Comparison of ENCODE assay signal across 12 mouse cellular contexts in genomic region chr15:77891766-77892165, GRCm38 (mm10). TPM values are rescaled to one million over a fixed set of nuclear protein-coding genes. Genes with fewer than 3 reads are reported as not detected.
DNase-seq lines count a peak whose midpoint lies in the region; ATAC-seq and TF ChIP-seq lines count a peak whose summit lies in the region.
"Had no signal": no experiment of that assay in that cellular context is flagged by ENCODE, and none has a peak within 500 bp of the region (broad histone marks: within the 10 kb centered on the region; RNA-seq: fewer than 3 reads in every experiment).

No protein-coding gene starts in this region.

- no peak for TF ChIP-seq CTCF in lung, adult 2 months (IDR thresholded peaks at IDR 0.05; ENCODE audit: insufficient read depth, low read length)
- TF ChIP-seq CTCF in thymus, adult 2 months (IDR thresholded peaks at IDR 0.05; ENCODE audit: borderline replicate concordance, control insufficient read depth, extremely low read depth, insufficient read depth, low read length, poor library complexity): no peak

- no peak for TF ChIP-seq POLR2A in lung, adult 2 months (IDR thresholded peaks at IDR 0.05; ENCODE audit: borderline replicate concordance, extremely low read depth, low read depth, low read length)
- TF ChIP-seq POLR2A in thymus, adult 2 months (IDR thresholded peaks at IDR 0.05; ENCODE audit: control insufficient read depth, extremely low read depth, insufficient read depth, low read length, poor library complexity): no peak

- H3K4me2 ChIP-seq in hindbrain, embryonic 16.5 days (ENCODE audit: low read length): no peak overlapping the region
- H3K4me2 ChIP-seq: forebrain, embryonic 13.5 days; limb, embryonic 13.5 days had no signal

- ATAC-seq in neutrophil, adult 5-6 weeks (ENCODE audit: extremely low read depth, insufficient number of reproducible peaks, low FRiP score, poor library complexity, severe bottlenecking): peak; percentile 43; the same call in 1 of the 2 replicates
- no peak for ATAC-seq in hindbrain, embryonic 16.5 days
- ATAC-seq: forebrain, embryonic 13.5 days had no signal

- DNase-seq in adrenal gland, postnatal 14 days: peak; percentile 11
- DNase-seq in adrenal gland, postnatal 4 days (ENCODE audit: low spot score in 2 of 2): no peak
- peak; percentile 56 to 76 for DNase-seq in lung, adult 18-20 months
- no peak for DNase-seq in lung, adult 2 months
- peak; percentile 46 to 63 for DNase-seq in kidney, postnatal 4 days
- no peak for DNase-seq in thymus, adult 2 months
- DNase-seq: adrenal gland, adult 2 months; cerebellum, adult 11 months had no signal

- H3K36me3 ChIP-seq in hindbrain, embryonic 16.5 days (ENCODE audit: control insufficient read depth, insufficient read depth, low read length): no peaks in the 10 kb centered on the region
- H3K36me3 ChIP-seq in thymus, adult 2 months (ENCODE audit: control insufficient read depth, insufficient read depth, low read length): no peaks in the 10 kb centered on the region
- H3K36me3 ChIP-seq: limb, embryonic 13.5 days had no signal

- no peak overlapping the region for H3K27ac ChIP-seq in hindbrain, embryonic 16.5 days (ENCODE audit: low read depth, low read length)
- H3K27ac ChIP-seq in thymus, adult 2 months (ENCODE audit: control insufficient read depth, insufficient read depth, low read length): no peak overlapping the region
- H3K27ac ChIP-seq: forebrain, embryonic 13.5 days; limb, embryonic 13.5 days had no signal

- H3K27me3 ChIP-seq in hindbrain, embryonic 16.5 days (replicated peaks; ENCODE audit: control insufficient read depth, insufficient read depth, low read length): no peaks in the 10 kb centered on the region
- H3K27me3 ChIP-seq in thymus, adult 2 months (ENCODE audit: control insufficient read depth, insufficient read depth, low read length): no peaks in the 10 kb centered on the region
- H3K27me3 ChIP-seq: forebrain, embryonic 13.5 days; limb, embryonic 13.5 days had no signal

- H3K9me3 ChIP-seq in hindbrain, embryonic 16.5 days (ENCODE audit: control insufficient read depth, low read length): no peaks in the 10 kb centered on the region
- H3K9me3 ChIP-seq: forebrain, embryonic 13.5 days; limb, embryonic 13.5 days had no signal

- H3K9ac ChIP-seq in hindbrain, embryonic 16.5 days (ENCODE audit: low read depth, low read length): no peak overlapping the region
- H3K9ac ChIP-seq: forebrain, embryonic 13.5 days; limb, embryonic 13.5 days had no signal

- H3K4me1 ChIP-seq in lung, adult 2 months (ENCODE audit: control insufficient read depth, insufficient read depth, low read length): peaks cover 9% of the 10 kb centered on the region
- no peaks in the 10 kb centered on the region for H3K4me1 ChIP-seq in hindbrain, embryonic 16.5 days (ENCODE audit: control insufficient read depth, insufficient read depth, low read depth, low read length)
- H3K4me1 ChIP-seq in thymus, adult 2 months (replicated peaks; ENCODE audit: control insufficient read depth, insufficient read depth, low read length): peaks cover 7% of the 10 kb centered on the region
- H3K4me1 ChIP-seq: forebrain, embryonic 13.5 days; limb, embryonic 13.5 days had no signal

- 44% methylated on average over 8 of the region's 8 CpGs for WGBS in lung, adult 2 months
- WGBS in hindbrain, embryonic 16.5 days: 85% methylated on average over 8 of the region's 8 CpGs
- WGBS in thymus, adult 2 months: 92% methylated on average over 8 of the region's 8 CpGs

- H3K4me3 ChIP-seq in lung, adult 2 months (replicated peaks; ENCODE audit: extremely low read depth, low read depth, low read length): no peak overlapping the region
- no peak overlapping the region for H3K4me3 ChIP-seq in hindbrain, embryonic 16.5 days (ENCODE audit: low read length)
- no peak overlapping the region for H3K4me3 ChIP-seq in thymus, adult 2 months (ENCODE audit: control insufficient read depth, insufficient read depth, low read length)
- H3K4me3 ChIP-seq: forebrain, embryonic 13.5 days; limb, embryonic 13.5 days had no signal

RNA-seq across cellular contexts. Expression of gene Txn2, which starts 37.0 kb away (rescaled TPM):
- total RNA-seq in adrenal gland, postnatal 14 days (2021): 430 and 443 TPM in 2 replicates
- total RNA-seq in adrenal gland, postnatal 4 days (2021): 100 to 1,000 TPM; 271 to 275 TPM
- 138 and 165 TPM in 2 replicates for polyA plus RNA-seq in lung, adult 2 months (2012; rRNA removed)
- 22.2 and 25.7 TPM in 2 replicates for total RNA-seq in neutrophil, adult 5-6 weeks (2017)
- 215 and 216 TPM in 2 replicates for polyA plus RNA-seq in hindbrain, embryonic 16.5 days (2015; fragmentation: Nextera tagmentation; extraction: Ambion mirVana)
- 249 and 253 TPM in 2 replicates for polyA plus RNA-seq in thymus, adult 2 months (2012; rRNA removed)

RNA-seq across cellular contexts. Expression of gene Myh9, which starts 49.8 kb away (rescaled TPM):
- 280 and 301 TPM in 2 replicates for total RNA-seq in adrenal gland, postnatal 14 days (2021)
- 100 to 1,000 TPM; 251 to 311 TPM for total RNA-seq in adrenal gland, postnatal 4 days (2021)
- polyA plus RNA-seq in lung, adult 2 months (2012; rRNA removed): 133 and 162 TPM in 2 replicates
- 1,152 and 1,215 TPM in 2 replicates for total RNA-seq in neutrophil, adult 5-6 weeks (2017)
- polyA plus RNA-seq in hindbrain, embryonic 16.5 days (2015; fragmentation: Nextera tagmentation; extraction: Ambion mirVana): 8.4 and 11.8 TPM in 2 replicates
- polyA plus RNA-seq in thymus, adult 2 months (2012; rRNA removed): 167 and 193 TPM in 2 replicates

Comparison
In these comparisons a context has a peak if more than half of its experiments do, and no peak if none do; other contexts are left out.
1. DNase-seq: peak in adrenal gland, postnatal 14 days (single experiment), lung, adult 18-20 months (2 of 2) and kidney, postnatal 4 days (2 of 2); none in adrenal gland, postnatal 4 days (0 of 2), lung, adult 2 months (single experiment) and thymus, adult 2 months (single experiment).
2. RNA of gene Txn2, which starts 37.0 kb away (total RNA-seq): 430 to 443 TPM in adrenal gland, postnatal 14 days and 271 to 275 TPM in adrenal gland, postnatal 4 days; 22.2 to 25.7 TPM in neutrophil, adult 5-6 weeks; every median in the first group is over 10 times any median in the second.